Mouse (Mus musculus): Measurements from ENCODE around the gene Cygb. TPM values are rescaled to one million over a fixed set of nuclear protein-coding genes. Genes with fewer than 3 reads are reported as not detected.
"Not testable (repeated sequence)": the region's sequence is repeated elsewhere in the genome, so short reads cannot be mapped to it uniquely, and the experiment has no call there.

Cygb gene
- polyA plus RNA-seq, 1 experiment from 2014 or later: 17.5 TPM

- Histone ChIP-seq H3K4me1 (replicated peaks; ENCODE audit: control insufficient read depth, insufficient read depth, low read length) (peaks cover 29% of the 10 kb centered on the region), H3K9ac (ENCODE audit: low read depth, low read length) (no peak overlapping the region), H3K4me2 (replicated peaks; ENCODE audit: low read depth) (0 out of 2 replicates have a peak overlapping the region, but pooled peaks have one; percentile 37), H3K27me3 (replicated peaks; ENCODE audit: control insufficient read depth, insufficient read depth, low read length) (no peaks in the 10 kb centered on the region), H3K27ac (ENCODE audit: low read depth, low read length) (no peak overlapping the region; the same call in 1 of the 2 replicates), H3K36me3 (ENCODE audit: control insufficient read depth, insufficient read depth) (no peaks in the 10 kb centered on the region), H3K9me3 (ENCODE audit: control insufficient read depth) (no peaks in the 10 kb centered on the region), H3K4me3 (ENCODE audit: low read depth, low read length) (no peak overlapping the region)
- 68% methylated on average over 10 of the region's 10 CpGs for WGBS
- ATAC-seq: no peak
- TF ChIP-seq CTCF (IDR thresholded peaks at IDR 0.05; ENCODE audit: low read depth): no peak
These were observed 37.5 kb downstream of the Cygb start for GRCm38 (mm10) chr11:116616438-116617118.

GRCm38 (mm10) chr11:116615735-116616437, 38.2 kb downstream of the Cygb start:
- peaks cover 26% of the 10 kb centered on the region for H3K4me1 ChIP-seq (replicated peaks; ENCODE audit: control insufficient read depth, insufficient read depth, low read length)
- no peak overlapping the region for H3K9ac ChIP-seq (ENCODE audit: low read depth, low read length)
- H3K27me3 ChIP-seq (replicated peaks; ENCODE audit: control insufficient read depth, insufficient read depth, low read length): no peaks in the 10 kb centered on the region
- H3K9me3 ChIP-seq (ENCODE audit: control insufficient read depth): no peaks in the 10 kb centered on the region
- H3K4me3 ChIP-seq (ENCODE audit: low read depth, low read length): 0 out of 2 replicates have a peak overlapping the region, but pooled peaks have one; percentile 3
- peak; percentile 61 for ATAC-seq
- peak overlapping the region; percentile 37 for H3K4me2 ChIP-seq (replicated peaks; ENCODE audit: low read depth)
- H3K27ac ChIP-seq (ENCODE audit: low read depth, low read length): no peak overlapping the region; the same call in 1 of the 2 replicates
- TF ChIP-seq CTCF (IDR thresholded peaks at IDR 0.05; ENCODE audit: low read depth): peak; percentile 56
- WGBS: 23% methylated on average over 15 of the region's 15 CpGs
- H3K36me3 ChIP-seq (ENCODE audit: control insufficient read depth, insufficient read depth): no peaks in the 10 kb centered on the region

- no peak overlapping the region for H3K9ac ChIP-seq (ENCODE audit: low read depth, low read length)
- no peaks in the 10 kb centered on the region for H3K27me3 ChIP-seq (replicated peaks; ENCODE audit: control insufficient read depth, insufficient read depth, low read length)
- H3K9me3 ChIP-seq (ENCODE audit: control insufficient read depth): no peaks in the 10 kb centered on the region
- peaks cover 14% of the 10 kb centered on the region; the same call in 1 of the 2 replicates for H3K36me3 ChIP-seq (ENCODE audit: control insufficient read depth, insufficient read depth)
- 86% methylated on average over 6 of the region's 6 CpGs for WGBS
- no peak for TF ChIP-seq CTCF (IDR thresholded peaks at IDR 0.05; ENCODE audit: low read depth)
- H3K27ac ChIP-seq (ENCODE audit: low read depth, low read length): no peak overlapping the region
- H3K4me2 ChIP-seq (replicated peaks; ENCODE audit: low read depth): no peak overlapping the region
- H3K4me3 ChIP-seq (ENCODE audit: low read depth, low read length): no peak overlapping the region
- ATAC-seq: no peak
- peaks cover 15% of the 10 kb centered on the region for H3K4me1 ChIP-seq (replicated peaks; ENCODE audit: control insufficient read depth, insufficient read depth, low read length)
These were observed 40.9 kb downstream of the Cygb start for GRCm38 (mm10) chr11:116613234-116613633.

DNA sequence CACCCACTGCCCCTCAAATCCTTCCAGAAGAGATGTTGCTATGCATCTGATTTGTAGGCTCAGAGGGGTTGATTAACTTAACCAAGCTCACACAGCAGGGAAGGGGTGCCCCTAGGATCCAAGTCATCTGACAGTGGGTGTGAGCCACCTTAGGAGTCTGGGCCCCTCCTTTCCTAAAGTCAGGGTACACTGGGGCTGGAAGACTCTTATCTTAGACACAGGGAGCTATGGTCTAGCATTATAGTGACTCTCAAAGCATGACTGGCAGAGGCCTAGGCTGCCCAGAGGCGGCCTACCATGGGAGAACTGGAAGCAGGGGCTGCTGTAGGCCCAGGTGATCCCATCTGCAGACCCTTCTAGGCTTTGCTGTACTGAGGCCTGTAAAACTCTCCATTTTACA, 41.6 kb downstream of the Cygb start:
- no peaks in the 10 kb centered on the region for H3K27me3 ChIP-seq (replicated peaks; ENCODE audit: control insufficient read depth, insufficient read depth, low read length)
- peaks cover 15% of the 10 kb centered on the region for H3K4me1 ChIP-seq (replicated peaks; ENCODE audit: control insufficient read depth, insufficient read depth, low read length)
- no peak overlapping the region for H3K4me3 ChIP-seq (ENCODE audit: low read depth, low read length)
- H3K9me3 ChIP-seq (ENCODE audit: control insufficient read depth): no peaks in the 10 kb centered on the region
- peaks cover 14% of the 10 kb centered on the region; the same call in 1 of the 2 replicates for H3K36me3 ChIP-seq (ENCODE audit: control insufficient read depth, insufficient read depth)
- no peak for TF ChIP-seq CTCF (IDR thresholded peaks at IDR 0.05; ENCODE audit: low read depth)
- 83% methylated on average over 1 of the region's 1 CpGs for WGBS
- no peak overlapping the region for H3K4me2 ChIP-seq (replicated peaks; ENCODE audit: low read depth)
- H3K9ac ChIP-seq (ENCODE audit: low read depth, low read length): no peak overlapping the region
- H3K27ac ChIP-seq (ENCODE audit: low read depth, low read length): no peak overlapping the region
- ATAC-seq: no peak

DNA sequence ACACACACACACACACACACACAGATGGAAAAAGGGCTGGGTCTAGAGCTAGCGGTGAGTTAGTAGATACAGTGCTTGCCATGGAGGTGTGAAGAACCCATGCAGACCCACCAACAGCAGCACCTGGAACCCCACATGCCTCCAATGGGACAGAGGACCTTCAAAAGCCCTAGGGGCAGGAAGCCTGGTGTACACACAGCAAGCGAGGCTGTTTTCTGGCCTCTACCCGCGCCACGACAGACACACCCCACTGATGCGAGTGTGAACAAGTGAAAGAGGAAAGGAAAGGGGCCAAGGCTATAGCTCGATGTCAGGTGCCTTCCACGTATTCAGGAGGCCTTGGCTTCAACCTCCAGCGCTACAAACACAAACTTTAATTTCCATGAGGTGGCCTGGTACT, 42.2 kb downstream of the Cygb start:
- H3K36me3 ChIP-seq (ENCODE audit: control insufficient read depth, insufficient read depth): peaks cover 18% of the 10 kb centered on the region; the same call in 1 of the 2 replicates
- TF ChIP-seq CTCF (IDR thresholded peaks at IDR 0.05; ENCODE audit: low read depth): no peak
- no peak overlapping the region for H3K9ac ChIP-seq (ENCODE audit: low read depth, low read length)
- no peaks in the 10 kb centered on the region for H3K27me3 ChIP-seq (replicated peaks; ENCODE audit: control insufficient read depth, insufficient read depth, low read length)
- H3K4me2 ChIP-seq (replicated peaks; ENCODE audit: low read depth): no peak overlapping the region
- no peak overlapping the region for H3K4me3 ChIP-seq (ENCODE audit: low read depth, low read length)
- H3K4me1 ChIP-seq (replicated peaks; ENCODE audit: control insufficient read depth, insufficient read depth, low read length): peaks cover 15% of the 10 kb centered on the region
- 80% methylated on average over 9 of the region's 9 CpGs for WGBS
- H3K9me3 ChIP-seq (ENCODE audit: control insufficient read depth): no peaks in the 10 kb centered on the region
- H3K27ac ChIP-seq (ENCODE audit: low read depth, low read length): no peak overlapping the region
- ATAC-seq: no peak

DNA sequence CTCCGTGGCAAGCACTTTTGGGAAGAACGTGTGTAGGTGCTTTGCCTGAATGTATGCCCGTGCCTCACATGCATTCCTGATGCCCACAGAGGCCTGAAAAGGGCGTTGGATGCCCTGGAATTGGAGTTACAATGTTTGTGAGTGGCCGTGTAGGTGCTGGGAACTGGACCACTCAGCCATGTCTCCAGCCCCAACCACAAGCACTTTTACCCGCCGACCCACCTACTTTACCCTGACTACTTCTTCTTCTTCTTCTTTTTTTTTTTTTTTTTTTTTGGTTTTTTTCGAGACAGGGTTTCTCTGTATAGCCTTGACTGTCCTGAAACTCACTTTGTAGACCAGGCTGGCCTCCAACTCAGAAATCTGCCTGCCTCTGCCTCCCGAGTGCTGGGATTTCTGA, 42.9 kb downstream of the Cygb start:
- 87% methylated on average over 9 of the region's 9 CpGs for WGBS

More for the DNA sequence above, 42.9 kb downstream of the Cygb start:
- H3K27ac ChIP-seq (ENCODE audit: low read depth, low read length); H3K4me2 ChIP-seq (replicated peaks; ENCODE audit: low read depth); H3K27me3 ChIP-seq (replicated peaks; ENCODE audit: control insufficient read depth, insufficient read depth, low read length); H3K9me3 ChIP-seq (ENCODE audit: control insufficient read depth); H3K9ac ChIP-seq (ENCODE audit: low read depth, low read length); ATAC-seq; H3K4me3 ChIP-seq (ENCODE audit: low read depth, low read length): not testable (repeated sequence)
- peaks cover 25% of the 10 kb centered on the region; the same call in 1 of the 2 replicates for H3K36me3 ChIP-seq (ENCODE audit: control insufficient read depth, insufficient read depth)
- peaks cover 10% of the 10 kb centered on the region for H3K4me1 ChIP-seq (replicated peaks; ENCODE audit: control insufficient read depth, insufficient read depth, low read length)
